In genomic region chr12:21132537-21132936, GRCm38 (mm10) we compare ENCODE assay signal across 10 mouse cellular contexts.
DNase-seq lines count a peak whose midpoint lies in the region; ATAC-seq and TF ChIP-seq lines count a peak whose summit lies in the region.
"Had no signal": no experiment of that assay in that cellular context is flagged by ENCODE, and none has a peak within 500 bp of the region (broad histone marks: within the 10 kb centered on the region; RNA-seq: fewer than 3 reads in every experiment).

No protein-coding gene starts in this region.

- WGBS in forebrain, embryonic 15.5 days, result 40% methylated on average over 10 of the region's 10 CpGs
- 39% methylated on average over 10 of the region's 10 CpGs for WGBS in forebrain, embryonic 16.5 days
- 13% methylated on average over 10 of the region's 10 CpGs for WGBS in heart, postnatal 0 days

- peaks cover 73% of the 10 kb centered on the region for H3K4me1 ChIP-seq in forebrain, embryonic 15.5 days
- H3K4me1 ChIP-seq in forebrain, embryonic 16.5 days (replicated peaks; ENCODE audit: control insufficient read depth, insufficient read depth, low read length), result peaks cover 43% of the 10 kb centered on the region
- H3K4me1 ChIP-seq in heart, postnatal 0 days (ENCODE audit: control insufficient read depth, insufficient read depth), result peaks cover 51% of the 10 kb centered on the region

- no peak overlapping the region for H3K4me2 ChIP-seq in forebrain, embryonic 15.5 days (replicated peaks)
- H3K4me2 ChIP-seq in forebrain, embryonic 16.5 days (ENCODE audit: low read length), result no peak overlapping the region
- H3K4me2 ChIP-seq in heart, postnatal 0 days (ENCODE audit: low read depth, low read length), result peak overlapping the region; percentile 8
- H3K4me2 ChIP-seq: embryonic facial prominence, embryonic 13.5 days had no signal

- no peak for ATAC-seq in forebrain, embryonic 15.5 days (replicated peaks)
- ATAC-seq in forebrain, embryonic 16.5 days, result no peak
- ATAC-seq in heart, postnatal 0 days (ENCODE audit: insufficient read depth, low read depth), result no peak

- no peaks in the 10 kb centered on the region for H3K36me3 ChIP-seq in forebrain, embryonic 15.5 days
- no peaks in the 10 kb centered on the region for H3K36me3 ChIP-seq in forebrain, embryonic 16.5 days (ENCODE audit: control insufficient read depth, insufficient read depth)
- H3K36me3 ChIP-seq in heart, postnatal 0 days (replicated peaks; ENCODE audit: control insufficient read depth, insufficient read depth, low read length), result no peaks in the 10 kb centered on the region

- intact Hi-C loops in left cerebral cortex, adult 2 months (cut with DNase I), result loop anchor here (10.0 kb wide), 1 partner anchor 72 kb away; no protein-coding TSS in a partner anchor
- intact Hi-C loops in left cerebral cortex, postnatal 36 days (cut with DNase I), result no loop called here

- peak overlapping the region; percentile 33 for H3K27ac ChIP-seq in forebrain, embryonic 15.5 days (replicated peaks)
- H3K27ac ChIP-seq in forebrain, embryonic 16.5 days (ENCODE audit: low read length), result no peak overlapping the region
- peak overlapping the region; percentile 56; the same call in 1 of the 2 replicates for H3K27ac ChIP-seq in left cerebral cortex, adult 2 months
- peak overlapping the region; percentile 72 for H3K27ac ChIP-seq in heart, postnatal 0 days (ENCODE audit: low read depth)
- H3K27ac ChIP-seq: embryonic facial prominence, embryonic 13.5 days; liver, embryonic 14.5 days had no signal

- no peak overlapping the region for H3K4me3 ChIP-seq in forebrain, embryonic 15.5 days
- H3K4me3 ChIP-seq in forebrain, embryonic 16.5 days (replicated peaks; ENCODE audit: low read length), result no peak overlapping the region
- no peak overlapping the region for H3K4me3 ChIP-seq in left cerebral cortex, adult 2 months
- H3K4me3 ChIP-seq in heart, postnatal 0 days (ENCODE audit: low read depth, low read length), result no peak overlapping the region
- H3K4me3 ChIP-seq: embryonic facial prominence, embryonic 13.5 days had no signal

- H3K27me3 ChIP-seq in forebrain, embryonic 15.5 days, result no peaks in the 10 kb centered on the region
- H3K27me3 ChIP-seq in forebrain, embryonic 16.5 days (replicated peaks; ENCODE audit: control insufficient read depth, insufficient read depth, low read length), result no peaks in the 10 kb centered on the region
- no peaks in the 10 kb centered on the region for H3K27me3 ChIP-seq in heart, postnatal 0 days (ENCODE audit: control insufficient read depth, insufficient read depth, low read length)
- H3K27me3 ChIP-seq: embryonic facial prominence, embryonic 13.5 days had no signal

- TF ChIP-seq CTCF in left cerebral cortex, adult 2 months (IDR thresholded peaks at IDR 0.05), result no peak
- TF ChIP-seq CTCF in heart, postnatal 0 days (IDR thresholded peaks at IDR 0.05; ENCODE audit: low read depth), result no peak

- H3K9ac ChIP-seq in forebrain, embryonic 15.5 days (replicated peaks), result no peak overlapping the region
- H3K9ac ChIP-seq in forebrain, embryonic 16.5 days (replicated peaks; ENCODE audit: low read depth, low read length), result no peak overlapping the region
- no peak overlapping the region for H3K9ac ChIP-seq in heart, postnatal 0 days (replicated peaks; ENCODE audit: low read depth, low read length)
- H3K9ac ChIP-seq: embryonic facial prominence, embryonic 13.5 days; liver, embryonic 14.5 days had no signal

- TF ChIP-seq EP300 in heart, postnatal 0 days (IDR thresholded peaks at IDR 0.05; ENCODE audit: low read depth), result no peak

- no peak for DNase-seq in left cerebral cortex, adult 2 months (ENCODE audit: extremely low spot score in 1 of 2, low spot score in 2 of 2)
- DNase-seq in left cerebral cortex, postnatal 36 days (ENCODE audit: low spot score in 2 of 2), result no peak
- DNase-seq in Muller cell, postnatal 12 days (ENCODE audit: inconsistent ontology term), result peak; percentile 56
- no peak for DNase-seq in heart, postnatal 0 days (ENCODE audit: low spot score)
- DNase-seq in urinary bladder, postnatal 10 days (ENCODE audit: low spot score), result no peak
- no peak for DNase-seq in gastrocnemius, postnatal 25 days

- no peaks in the 10 kb centered on the region for H3K9me3 ChIP-seq in forebrain, embryonic 15.5 days
- H3K9me3 ChIP-seq in forebrain, embryonic 16.5 days (ENCODE audit: control insufficient read depth, low read length), result no peaks in the 10 kb centered on the region
- H3K9me3 ChIP-seq in heart, postnatal 0 days (replicated peaks; ENCODE audit: control insufficient read depth, low read length), result no peaks in the 10 kb centered on the region
- H3K9me3 ChIP-seq: embryonic facial prominence, embryonic 13.5 days had no signal
